Mouse (Mus musculus): ENCODE data around the gene Stk39.

- TF ChIP-seq HCFC1 (IDR thresholded peaks at IDR 0.05; ENCODE audit: borderline replicate concordance, insufficient read depth, low read length) (no peak), CHD2 (IDR thresholded peaks at IDR 0.05; ENCODE audit: low read depth, low read length) (no peak), ZC3H11A (IDR thresholded peaks at IDR 0.05; ENCODE audit: borderline replicate concordance, low read depth, low read length) (no peak), ZNF384 (IDR thresholded peaks at IDR 0.05; ENCODE audit: low read depth, low read length) (no peak), MAFK (IDR thresholded peaks at IDR 0.05; ENCODE audit: insufficient read depth, low read depth, low read length) (no peak)
These were observed 39.2 kb downstream of the Stk39 start for GRCm38 (mm10) chr2:68432834-68433233.

Data from ES-E14 (cell line).